ENCODE assay signal across 10 mouse cellular contexts in genomic region chr9:100685769-100686487, GRCm38 (mm10).
DNase-seq lines count a peak whose midpoint lies in the region; ATAC-seq lines count a peak whose summit lies in the region.
"Had no signal": no experiment of that assay in that cellular context is flagged by ENCODE, and none has a peak within 500 bp of the region (broad histone marks: within the 10 kb centered on the region; RNA-seq: fewer than 3 reads in every experiment).

No protein-coding gene starts in this region.

- peak overlapping the region; percentile 14; the same call in 1 of the 2 replicates for H3K4me3 ChIP-seq in forebrain, embryonic 10.5 days
- H3K4me3 ChIP-seq in midbrain, embryonic 11.5 days (ENCODE audit: low read depth, low read length): no peak overlapping the region
- H3K4me3 ChIP-seq in heart, embryonic 12.5 days: no peak overlapping the region
- H3K4me3 ChIP-seq: limb, embryonic 12.5 days had no signal

- WGBS in forebrain, embryonic 10.5 days: 35% methylated on average over 3 of the region's 3 CpGs
- 14% methylated on average over 3 of the region's 3 CpGs for WGBS in midbrain, embryonic 11.5 days
- WGBS in heart, embryonic 12.5 days: 67% methylated on average over 3 of the region's 3 CpGs

- no peak overlapping the region for H3K27ac ChIP-seq in forebrain, embryonic 10.5 days
- H3K27ac ChIP-seq in midbrain, embryonic 11.5 days (ENCODE audit: low read depth, low read length): no peak overlapping the region
- H3K27ac ChIP-seq in heart, embryonic 12.5 days (ENCODE audit: poor library complexity, severe bottlenecking): no peak overlapping the region
- H3K27ac ChIP-seq: limb, embryonic 12.5 days had no signal

- H3K4me1 ChIP-seq in forebrain, embryonic 10.5 days: peaks cover 21% of the 10 kb centered on the region
- H3K4me1 ChIP-seq in midbrain, embryonic 11.5 days (ENCODE audit: control insufficient read depth, insufficient read depth, low read length): peaks cover 7% of the 10 kb centered on the region
- 0 out of 2 replicates have a peak, but pooled peaks cover 3% of the 10 kb centered on the region for H3K4me1 ChIP-seq in heart, embryonic 12.5 days (replicated peaks)

- no peaks in the 10 kb centered on the region for H3K9me3 ChIP-seq in forebrain, embryonic 10.5 days
- H3K9me3 ChIP-seq in midbrain, embryonic 11.5 days (ENCODE audit: control insufficient read depth, low read length): no peaks in the 10 kb centered on the region
- H3K9me3 ChIP-seq in heart, embryonic 12.5 days (replicated peaks): no peaks in the 10 kb centered on the region
- H3K9me3 ChIP-seq: limb, embryonic 12.5 days had no signal

- peak; percentile 64 for DNase-seq in cerebellum, postnatal 10 days
- no peak for DNase-seq in cerebellum, adult 9-11 months
- peak; percentile 46 for DNase-seq in forebrain, embryonic 10.5 days (ENCODE audit: extremely low spot score, low spot score)
- peak; percentile 49 to 67 for DNase-seq in layer of hippocampus, adult 8-10 months (ENCODE audit: low spot score in 2 of 2)
- DNase-seq in midbrain, embryonic 11.5 days (ENCODE audit: low spot score, missing footprints): peak; percentile 93
- DNase-seq in heart, adult 11 months: no peak
- DNase-seq in heart, adult 18-20 months: no peak

- no peaks in the 10 kb centered on the region for H3K27me3 ChIP-seq in forebrain, embryonic 10.5 days (ENCODE audit: poor library complexity, severe bottlenecking)
- no peaks in the 10 kb centered on the region for H3K27me3 ChIP-seq in midbrain, embryonic 11.5 days (ENCODE audit: control insufficient read depth, insufficient read depth, low read length)
- H3K27me3 ChIP-seq in heart, embryonic 12.5 days (replicated peaks): no peaks in the 10 kb centered on the region
- H3K27me3 ChIP-seq: CH12.LX; limb, embryonic 12.5 days had no signal

- H3K9ac ChIP-seq in midbrain, embryonic 11.5 days (ENCODE audit: low read length): no peak overlapping the region
- no peak overlapping the region for H3K9ac ChIP-seq in heart, embryonic 12.5 days
- H3K9ac ChIP-seq: limb, embryonic 12.5 days had no signal

- H3K36me3 ChIP-seq in forebrain, embryonic 10.5 days (replicated peaks): no peaks in the 10 kb centered on the region
- no peaks in the 10 kb centered on the region for H3K36me3 ChIP-seq in midbrain, embryonic 11.5 days (ENCODE audit: control insufficient read depth, insufficient read depth, low read length)
- no peaks in the 10 kb centered on the region for H3K36me3 ChIP-seq in heart, embryonic 12.5 days
- H3K36me3 ChIP-seq: limb, embryonic 12.5 days had no signal

- H3K4me2 ChIP-seq in midbrain, embryonic 11.5 days: peak overlapping the region; percentile 8; the same call in 1 of the 2 replicates
- no peak overlapping the region for H3K4me2 ChIP-seq in heart, embryonic 12.5 days
- H3K4me2 ChIP-seq: limb, embryonic 12.5 days had no signal

- ATAC-seq in midbrain, embryonic 11.5 days (ENCODE audit: low FRiP score): peak; percentile 87
- no peak for ATAC-seq in heart, embryonic 12.5 days (ENCODE audit: insufficient number of reproducible peaks, low FRiP score)

Comparison
In these comparisons a context has a peak if more than half of its experiments do, and no peak if none do; other contexts are left out.
1. DNase-seq: peak in cerebellum, postnatal 10 days (2 of 2), forebrain, embryonic 10.5 days (single experiment), layer of hippocampus, adult 8-10 months (2 of 2) and midbrain, embryonic 11.5 days (single experiment); none in cerebellum, adult 9-11 months (single experiment), heart, adult 11 months (single experiment) and heart, adult 18-20 months (0 of 2).